Mouse (Mus musculus) left cerebral cortex, adult 18-20 months (tissue): ENCODE results near the gene Nop53. TPM values are rescaled to one million over a fixed set of nuclear protein-coding genes. Genes with fewer than 3 reads are reported as not detected.

ENCODE experiments used
- DNase-seq, 2 experiments: peaks; one replicate each; pipeline ENCODE4 v3.0.0; 2021 to 2022; ENCODE audit warnings: low spot score in 2 of 2, mixed read lengths in 1 of 2
- total RNA-seq, 2 experiments: library from RNA; stranded (reverse); gene quantifications; 2 replicates each; pipeline ENCODE4 v1.2.3; 2021

Gene Nop53
- total RNA-seq, 2 experiments from 2014 or later: 116 to 129 TPM

GRCm38 (mm10) chr7:15961239-15961638 lies 15.4 kb upstream of the Nop53 start:
- DNase-seq: no peak

GRCm38 (mm10) chr7:15960691-15961090 lies 14.8 kb upstream of the Nop53 start:
- no peak for DNase-seq

- DNase-seq: no peak
Measured at GRCm38 (mm10) chr7:15956143-15956542, 10.3 kb upstream of the Nop53 start.

- DNase-seq: no peak
Measured at GRCm38 (mm10) chr7:15955509-15955908, 9.6 kb upstream of the Nop53 start.

GRCm38 (mm10) chr7:15954978-15955443 lies 9.1 kb upstream of the Nop53 start:
- DNase-seq: no peak

GRCm38 (mm10) chr7:15954436-15954835 lies 8.6 kb upstream of the Nop53 start:
- DNase-seq: no peak

- no peak for DNase-seq
Measured at GRCm38 (mm10) chr7:15953307-15954074, 7.6 kb upstream of the Nop53 start.

- DNase-seq: no peak
Measured at GRCm38 (mm10) chr7:15952416-15952815, 6.5 kb upstream of the Nop53 start.

- no peak for DNase-seq
Measured at GRCm38 (mm10) chr7:15950008-15950407, 4.1 kb upstream of the Nop53 start.

GRCm38 (mm10) chr7:15949216-15949790 lies 3.4 kb upstream of the Nop53 start:
- no peak for DNase-seq

GRCm38 (mm10) chr7:15948381-15948941 lies 2.6 kb upstream of the Nop53 start:
- DNase-seq: peak; percentile 71 to 72

- no peak for DNase-seq
Measured at GRCm38 (mm10) chr7:15947653-15948260, 1.9 kb upstream of the Nop53 start.

- no peak for DNase-seq
Measured at GRCm38 (mm10) chr7:15945211-15945610, 663 bp downstream of the Nop53 start.

- no peak for DNase-seq
Measured at GRCm38 (mm10) chr7:15944311-15944710, 1.6 kb downstream of the Nop53 start.

- DNase-seq: no peak
Measured at GRCm38 (mm10) chr7:15938621-15939020, 7.3 kb downstream of the Nop53 start.

- DNase-seq: no peak
Measured at GRCm38 (mm10) chr7:15937491-15937890, 8.4 kb downstream of the Nop53 start.

- DNase-seq: peak; percentile 65 to 73
Measured at GRCm38 (mm10) chr7:15933437-15934359, 12.2 kb downstream of the Nop53 start.

- DNase-seq: no peak
Measured at GRCm38 (mm10) chr7:15931635-15932034, 14.2 kb downstream of the Nop53 start.

- DNase-seq: no peak
Measured at GRCm38 (mm10) chr7:15930543-15930942, 15.3 kb downstream of the Nop53 start.

GRCm38 (mm10) chr7:15929910-15930309 lies 16.0 kb downstream of the Nop53 start:
- DNase-seq: peak; percentile 30 to 47
